Comparison of ENCODE assay signal across 16 mouse cellular contexts in genomic region chr1:135208716-135209115, GRCm38 (mm10). TPM values are rescaled to one million over a fixed set of nuclear protein-coding genes. Genes with fewer than 3 reads are reported as not detected.
"Had no signal": no experiment of that assay in that cellular context is flagged by ENCODE, and none has a peak within 500 bp of the region (broad histone marks: within the 10 kb centered on the region; RNA-seq: fewer than 3 reads in every experiment).

No protein-coding gene starts in this region.

- H3K27me3 ChIP-seq: kidney, embryonic 15.5 days; lung, embryonic 15.5 days; midbrain, embryonic 13.5 days had no signal

- H3K4me2 ChIP-seq: kidney, embryonic 15.5 days; liver, embryonic 12.5 days; lung, embryonic 15.5 days; midbrain, embryonic 13.5 days had no signal

- H3K4me3 ChIP-seq: kidney, embryonic 15.5 days; left cerebral cortex, adult 2 months; limb, embryonic 10.5 days; liver, embryonic 12.5 days; lung, embryonic 15.5 days; midbrain, embryonic 13.5 days had no signal

- DNase-seq: kidney, adult 2 months; kidney, postnatal 25 days; lung, postnatal 14 days; right cerebral cortex, postnatal 14 days; thymus, postnatal 36 days had no signal

- ATAC-seq: liver, embryonic 12.5 days; midbrain, embryonic 13.5 days had no signal

- H3K36me3 ChIP-seq: kidney, embryonic 15.5 days; limb, embryonic 10.5 days; liver, embryonic 12.5 days; lung, embryonic 15.5 days; midbrain, embryonic 13.5 days had no signal

- H3K9ac ChIP-seq: kidney, embryonic 15.5 days; liver, embryonic 12.5 days; lung, embryonic 15.5 days; midbrain, embryonic 13.5 days had no signal

- H3K9me3 ChIP-seq: kidney, embryonic 15.5 days; limb, embryonic 10.5 days; liver, embryonic 12.5 days; lung, embryonic 15.5 days; midbrain, embryonic 13.5 days had no signal

- H3K27ac ChIP-seq: kidney, embryonic 15.5 days; left cerebral cortex, adult 2 months; limb, embryonic 10.5 days; liver, embryonic 12.5 days; lung, embryonic 15.5 days; midbrain, embryonic 13.5 days had no signal

RNA-seq across cellular contexts. Expression of gene Gpr37l1, which starts 41.2 kb away (rescaled TPM):
- total RNA-seq: megakaryocyte progenitor cell, adult 5-6 weeks had no signal
- polyA plus RNA-seq: kidney, embryonic 15.5 days; limb, embryonic 10.5 days; liver, embryonic 12.5 days; liver, embryonic 16.5 days; testis, adult 2 months had no signal

RNA-seq across cellular contexts. Expression of gene Elf3, which starts 49.7 kb away (rescaled TPM):
- total RNA-seq: layer of hippocampus, postnatal 25 days; left cerebral cortex, adult 2 months; left cerebral cortex, postnatal 14 days had no signal
- polyA plus RNA-seq: testis, adult 2 months had no signal
